In genomic region chr1:127942231-127942630, GRCm38 (mm10) we compare ENCODE assay signal across 16 mouse cellular contexts.
"Had no signal": no experiment of that assay in that cellular context is flagged by ENCODE, and none has a peak within 500 bp of the region (broad histone marks: within the 10 kb centered on the region; RNA-seq: fewer than 3 reads in every experiment).

No protein-coding gene starts in this region.

- ATAC-seq: liver, postnatal 0 days; midbrain, embryonic 16.5 days had no signal

- H3K4me3 ChIP-seq: limb, embryonic 12.5 days; liver, embryonic 13.5 days; lung, embryonic 15.5 days; megakaryocyte, embryonic 14.5 days; myocyte; neural tube, embryonic 15.5 days had no signal

- H3K27ac ChIP-seq: limb, embryonic 12.5 days; liver, embryonic 13.5 days; lung, embryonic 15.5 days; macrophage; neural tube, embryonic 15.5 days; stomach, postnatal 0 days had no signal

- DNase-seq: kidney, adult 8-10 months; kidney, postnatal 25 days; liver; liver, embryonic 13.5 days; liver, postnatal 0 days; lung, postnatal 14 days; right cerebral cortex, adult 18-20 months; thymus, postnatal 4 days had no signal

- H3K4me1 ChIP-seq: limb, embryonic 12.5 days; neural tube, embryonic 15.5 days had no signal
